Mouse (Mus musculus): Measurements from ENCODE around the gene Ino80.

The Ino80 gene

DNA sequence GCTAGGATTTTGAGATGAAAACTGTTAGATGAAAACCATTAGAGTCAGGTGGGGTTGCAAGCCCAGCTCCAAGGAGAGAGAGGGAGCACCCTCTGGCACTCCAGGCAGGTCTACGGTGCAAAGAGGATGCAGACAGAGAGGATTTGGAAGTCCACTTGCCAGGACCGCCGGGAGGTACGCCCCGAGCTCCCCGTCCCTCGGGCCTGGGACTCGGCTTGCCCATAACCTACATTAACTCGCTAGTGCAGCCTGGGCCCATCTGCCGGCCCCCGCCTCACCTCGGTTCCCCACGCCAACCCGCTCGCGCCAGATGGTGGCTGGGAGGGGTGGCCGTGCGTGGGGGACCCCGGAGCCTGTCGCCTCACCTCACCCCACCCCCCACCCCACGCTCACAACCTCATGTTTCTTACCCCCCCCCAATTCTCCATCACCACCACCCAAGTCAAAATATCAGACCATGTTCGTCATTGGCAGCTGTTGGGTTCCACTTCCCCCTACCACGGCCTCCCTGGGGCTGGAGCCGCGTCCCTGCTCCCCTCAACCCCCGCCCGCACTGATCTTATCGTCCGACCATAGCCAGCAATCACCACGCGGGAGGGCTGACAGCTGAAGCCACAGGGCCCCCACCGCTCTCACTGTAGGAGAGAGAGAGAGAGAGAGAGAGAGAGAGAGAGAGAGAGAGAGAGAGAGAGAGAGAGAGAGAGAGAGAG lies 153.5 kb downstream of the Ino80 start:
- no peak for DNase-seq (ENCODE audit: low spot score)
